Mouse (Mus musculus) monocyte, adult 2 months (primary cell): ENCODE measurements around the gene Emsy.

Experiments used
- DNase-seq, 2 experiments: peaks; one replicate each; pipeline ENCODE4 v3.0.0; 2022; ENCODE audit warnings: low spot score in 2 of 2, low read depth in 1 of 2

Gene Emsy

GRCm38 (mm10) chr7:98656531-98657221 lies at the start of gene Emsy:
Gene Emsy, minus strand, starts transcription at chr7:98656783.
- peak; percentile 82 to 87 for DNase-seq

DNA sequence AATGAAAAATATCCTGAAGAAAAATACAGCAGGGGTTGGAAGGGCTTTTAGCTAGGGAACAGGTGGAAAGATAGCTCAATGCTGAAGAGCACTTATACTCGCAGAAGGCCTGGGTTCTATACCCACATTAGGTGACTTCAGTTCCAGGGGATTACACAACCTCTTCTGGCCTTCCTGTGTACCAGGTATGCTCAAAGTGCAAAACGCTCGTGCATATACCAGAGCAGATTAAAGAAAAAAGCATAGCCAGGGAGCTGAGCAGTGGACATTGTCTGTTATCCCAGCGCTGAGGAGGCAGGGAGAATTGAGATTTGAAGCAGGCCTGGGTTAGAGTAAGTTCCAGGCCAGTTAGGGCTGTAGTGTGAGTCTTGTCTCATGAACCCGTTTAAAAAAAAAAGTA lies 47.7 kb upstream of the Emsy start:
- no peak for DNase-seq

DNA sequence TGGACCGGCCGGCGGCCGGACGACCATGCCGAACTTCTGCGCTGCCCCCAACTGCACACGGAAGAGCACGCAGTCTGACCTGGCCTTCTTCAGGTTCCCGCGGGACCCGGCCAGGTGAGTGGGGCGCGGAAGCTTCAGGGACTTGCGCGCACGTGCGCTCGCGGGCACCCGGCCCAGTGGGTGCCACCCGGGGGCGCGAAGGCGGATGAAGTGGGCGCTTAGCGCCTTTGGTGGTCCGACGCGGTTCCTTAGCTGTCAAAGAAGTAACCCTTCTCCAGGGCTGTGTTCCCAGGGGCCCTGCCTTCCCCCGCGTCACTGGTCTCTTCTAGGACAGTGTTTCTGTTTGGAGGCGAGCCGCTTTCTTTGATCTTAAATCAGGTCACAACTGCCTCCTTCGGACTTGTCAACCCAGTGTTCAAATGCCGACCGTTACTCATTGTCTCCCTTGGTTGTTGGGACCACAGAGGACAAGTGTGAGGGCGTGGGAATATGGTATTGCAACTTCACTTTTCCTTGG lies 46.8 kb upstream of the Emsy start:
- no peak for DNase-seq

- DNase-seq, result peak; percentile 97 to 98
Observed at GRCm38 (mm10) chr7:98702283-98703240, 46.0 kb upstream of the Emsy start, which contains the start of gene Thap12. Gene Thap12, plus strand, starts transcription at chr7:98703103.

- DNase-seq, result no peak
Observed at GRCm38 (mm10) chr7:98701771-98702170, 45.2 kb upstream of the Emsy start.

- DNase-seq, result no peak
Observed at GRCm38 (mm10) chr7:98698590-98698989, 42.0 kb upstream of the Emsy start.

- no peak for DNase-seq
Observed at GRCm38 (mm10) chr7:98698041-98698440, 41.5 kb upstream of the Emsy start.

- DNase-seq, result no peak
Observed at GRCm38 (mm10) chr7:98697496-98697895, 40.9 kb upstream of the Emsy start.

- DNase-seq, result peak in 1 of 2 experiments; percentile 44
Observed at GRCm38 (mm10) chr7:98694046-98694445, 37.5 kb upstream of the Emsy start.

DNA sequence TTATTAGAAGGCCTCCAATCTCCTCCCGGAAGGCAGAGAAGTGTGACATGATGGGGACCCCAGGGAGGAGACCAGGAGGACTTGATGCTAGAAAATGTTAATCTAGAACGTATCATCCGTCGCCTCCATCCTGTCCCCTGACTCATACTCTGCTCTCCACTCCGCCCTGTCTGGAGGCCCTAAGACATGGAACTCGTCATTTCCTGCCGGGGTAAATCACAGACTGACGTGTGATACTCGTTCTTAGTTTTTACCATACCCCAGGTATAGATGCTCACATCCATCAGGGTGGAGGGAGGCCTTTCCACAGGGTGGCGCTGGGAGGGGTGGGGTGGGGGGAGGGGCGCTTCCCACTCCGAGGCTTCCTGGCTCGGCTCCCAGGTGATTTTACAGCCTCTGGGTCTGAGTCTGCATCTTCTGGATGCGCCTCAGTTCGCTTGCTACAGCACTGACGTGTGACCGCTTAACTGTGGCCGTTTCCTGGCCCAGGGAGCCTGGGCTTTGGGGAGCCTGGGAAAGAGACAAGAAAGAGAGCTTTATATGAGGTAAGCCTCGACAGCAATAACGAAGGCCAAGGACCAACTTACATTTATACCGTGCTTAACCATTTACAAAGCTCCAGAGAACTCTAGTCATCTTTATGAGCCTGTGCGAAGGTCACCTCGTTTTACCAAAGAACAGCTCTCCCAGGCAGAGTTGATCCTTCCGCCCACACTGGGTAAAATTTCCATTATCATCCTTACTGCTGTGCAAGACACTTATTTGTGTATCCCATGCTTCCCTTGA lies 36.4 kb upstream of the Emsy start:
- DNase-seq, result no peak

GRCm38 (mm10) chr7:98690831-98691230 lies 34.2 kb upstream of the Emsy start:
- DNase-seq, result no peak

- no peak for DNase-seq
Observed at GRCm38 (mm10) chr7:98690126-98690525, 33.5 kb upstream of the Emsy start.

DNA sequence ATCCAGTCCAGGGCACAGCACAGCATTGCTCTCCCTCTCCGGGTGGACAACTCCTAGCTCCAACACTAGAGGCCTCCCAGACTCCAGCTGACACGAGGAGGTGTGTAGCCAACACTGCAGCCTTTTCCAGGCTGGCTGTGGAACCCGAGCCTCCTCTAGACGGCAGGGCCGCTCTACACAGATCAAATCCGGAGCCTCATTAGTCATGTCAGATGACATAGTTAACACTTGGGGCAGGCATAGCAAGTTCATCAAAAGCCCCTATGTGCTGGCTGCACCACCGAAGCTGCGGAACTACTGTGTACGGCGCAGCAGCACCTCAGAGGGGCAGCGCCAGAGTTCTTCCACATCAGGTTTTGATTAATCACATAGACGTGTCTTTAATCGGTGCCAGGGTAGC lies 29.3 kb upstream of the Emsy start:
- no peak for DNase-seq

DNA sequence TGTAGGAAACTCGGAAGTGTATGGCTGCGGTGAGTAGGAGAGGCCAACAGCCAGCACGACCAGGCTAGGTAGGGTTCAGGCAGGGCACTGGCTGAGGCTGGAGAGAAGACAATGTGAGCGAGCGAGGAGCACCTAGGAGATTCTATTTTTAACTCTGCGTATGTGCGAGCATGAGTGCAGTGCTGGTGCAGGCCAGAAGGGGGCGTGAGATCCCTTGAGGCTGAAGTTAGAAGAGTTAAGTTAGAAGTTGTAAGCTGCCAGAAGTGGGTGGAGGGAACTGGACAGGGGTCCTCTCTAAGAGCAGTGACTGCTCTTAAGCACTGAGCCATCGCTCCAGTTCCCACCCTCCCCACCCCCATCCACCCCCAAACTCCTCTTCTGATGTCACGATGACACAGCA lies 26.2 kb upstream of the Emsy start:
- no peak for DNase-seq

GRCm38 (mm10) chr7:98680691-98681090 lies 24.1 kb upstream of the Emsy start:
- no peak for DNase-seq

- no peak for DNase-seq
Observed at GRCm38 (mm10) chr7:98678441-98678840, 21.9 kb upstream of the Emsy start.

GRCm38 (mm10) chr7:98677511-98677910 lies 20.9 kb upstream of the Emsy start:
- DNase-seq, result no peak

GRCm38 (mm10) chr7:98674344-98674743 lies 17.8 kb upstream of the Emsy start:
- no peak for DNase-seq

GRCm38 (mm10) chr7:98672241-98672955 lies 15.8 kb upstream of the Emsy start:
- no peak for DNase-seq

DNA sequence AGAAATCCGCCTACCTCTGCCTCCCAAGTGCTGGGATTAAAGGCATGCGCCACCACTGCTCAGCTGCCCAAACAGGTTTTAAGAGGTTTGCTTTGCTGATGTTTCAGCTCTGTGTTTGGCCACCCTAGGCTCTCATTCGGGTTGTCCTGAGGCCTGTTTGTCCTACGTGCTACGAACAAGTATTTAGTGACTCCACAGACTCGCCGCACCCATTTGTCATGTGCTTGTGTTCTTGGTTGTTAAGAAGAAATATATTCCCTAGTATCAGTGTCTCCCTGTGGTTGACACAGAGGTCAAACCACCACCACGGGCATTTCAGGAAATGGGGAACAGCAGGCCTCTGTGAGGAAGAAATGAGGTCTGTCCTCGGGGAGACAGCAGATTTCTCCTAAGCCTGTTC lies 14.8 kb upstream of the Emsy start:
- no peak for DNase-seq

DNA sequence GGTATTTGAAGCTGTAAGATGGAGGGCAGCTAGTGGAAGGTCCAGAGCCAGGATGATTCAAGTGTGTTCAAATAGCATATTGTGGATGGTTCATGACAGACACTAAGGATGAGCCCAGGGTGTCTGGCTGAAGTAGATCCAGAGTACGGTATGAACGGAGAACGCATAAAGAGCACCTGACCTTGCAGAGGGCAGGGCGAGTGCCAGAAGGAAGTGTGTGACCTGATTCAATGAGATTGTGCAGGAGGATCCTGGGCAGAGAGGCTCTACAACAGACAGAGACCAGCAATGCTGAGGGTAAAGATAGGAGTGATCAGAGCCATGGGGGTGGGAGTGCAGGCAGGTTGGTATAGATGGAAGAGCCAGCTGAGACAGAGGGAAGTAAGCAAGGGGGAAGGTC lies 14.2 kb upstream of the Emsy start:
- no peak for DNase-seq
